Mouse (Mus musculus) ES-Bruce4 (cell line): ENCODE measurements around the gene Nanos3.

Source experiments
- CTCF ChIP-seq: IDR thresholded peaks from one replicate; pipeline ENCODE4 v1.8.1; 2011; ENCODE audit warnings: low read depth, low read length
- EP300 ChIP-seq: IDR thresholded peaks from 2 replicates; pipeline ENCODE4 v1.6.1; 2011; ENCODE audit warnings: low read depth, low read length; ENCODE audit not compliant: insufficient read depth

DNA sequence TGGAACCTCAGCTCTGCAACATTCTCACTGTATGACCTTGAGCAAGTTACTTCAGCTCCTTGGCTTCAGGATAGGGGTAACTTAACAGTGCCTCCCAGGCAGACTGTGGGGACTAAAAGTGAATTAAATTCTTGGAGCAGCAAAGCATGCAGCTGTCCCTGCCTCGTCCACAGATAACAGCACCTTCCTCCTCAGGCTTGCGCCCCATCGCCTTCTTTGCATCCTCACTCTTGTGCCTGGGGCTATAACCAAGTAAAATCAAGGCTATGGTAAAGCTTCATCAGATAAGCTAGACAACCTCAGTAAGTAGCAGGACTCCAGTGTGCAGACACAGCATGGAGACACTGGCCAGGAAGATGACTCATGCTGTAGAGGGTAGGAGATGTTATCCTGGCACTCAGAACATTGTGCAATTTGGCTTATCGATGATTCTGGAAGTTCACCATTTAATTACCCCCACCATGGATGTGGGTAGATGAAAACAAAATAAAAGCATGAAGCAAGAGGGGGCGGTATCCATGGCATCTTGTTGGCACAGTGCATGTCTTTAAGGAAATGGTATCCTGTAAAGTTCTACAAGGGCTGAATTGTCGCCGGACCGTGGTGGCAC lies 40.3 kb downstream of the Nanos3 start:
- TF ChIP-seq EP300 = no peak
- TF ChIP-seq CTCF = no peak
